Mouse (Mus musculus) liver, embryonic 14.5 days (tissue): Measurements from ENCODE around the gene Atf7.

Experiments used
- CTCF ChIP-seq: IDR thresholded peaks from 2 replicates; pipeline ENCODE4 v1.5.1; 2016; ENCODE audit warnings: antibody characterized with exemption, low read depth, control low read depth
- EP300 ChIP-seq: IDR thresholded peaks from 2 replicates; pipeline ENCODE4 v1.6.1; 2016; ENCODE audit warnings: antibody characterized with exemption, low read depth

- TF ChIP-seq CTCF (no peak), EP300 (no peak)
Observed at GRCm38 (mm10) chr15:102614224-102614623, 11.0 kb downstream of the Atf7 start.
